Mouse (Mus musculus) hindbrain, embryonic 12.5 days (tissue): Measurements from ENCODE around the gene Ttc27. TPM values are rescaled to one million over a fixed set of nuclear protein-coding genes. Genes with fewer than 3 reads are reported as not detected.

Experiments
- ATAC-seq: fragments of 200-750 bp; cut with Nextera tagmentation; 2 replicates; pipeline ENCODE4 v1.8.0; 2017; ENCODE audit warnings: moderate TSS enrichment; ENCODE audit not compliant: low FRiP score
- H3K27ac ChIP-seq: fragments of 300-500 bp; sonication (generic); 2 replicates; pipeline ENCODE4 v1.5.1; 2016; ENCODE audit warnings: mild to moderate bottlenecking
- H3K27me3 ChIP-seq: fragments of 300-500 bp; sonication (generic); 2 replicates; pipeline ENCODE4 v1.6.1; 2016; ENCODE audit warnings: mild to moderate bottlenecking
- H3K36me3 ChIP-seq: fragments of 300-500 bp; sonication (generic); 2 replicates; pipeline ENCODE4 v1.6.1; 2016; ENCODE audit warnings: mild to moderate bottlenecking
- H3K4me1 ChIP-seq: fragments of 300-500 bp; sonication (generic); 2 replicates; pipeline ENCODE4 v1.6.1; 2016
- H3K4me2 ChIP-seq: fragments of 300-500 bp; sonication (generic); replicated peaks from 2 replicates; pipeline ENCODE4 v1.6.1; 2016; ENCODE audit warnings: mild to moderate bottlenecking
- H3K4me3 ChIP-seq: fragments of 300-500 bp; sonication (generic); 2 replicates; pipeline ENCODE4 v1.5.1; 2016; ENCODE audit warnings: mild to moderate bottlenecking
- H3K9ac ChIP-seq: fragments of 300-500 bp; sonication (generic); 2 replicates; pipeline ENCODE4 v1.6.1; 2016; ENCODE audit warnings: mild to moderate bottlenecking, moderate library complexity
- H3K9me3 ChIP-seq: fragments of 300-500 bp; sonication (generic); replicated peaks from 2 replicates; pipeline ENCODE4 v1.6.1; 2016; ENCODE audit warnings: mild to moderate bottlenecking
- WGBS: fragments of 180-500 bp; shearing (Covaris S2); methylation state at CpG from one replicate; pipeline ENCODE4 v1.1.7; 2016; 5-methylcytosine and 5-hydroxymethylcytosine counted together
- polyA plus RNA-seq: library from polyadenylated mRNA; unstranded; fragments of >200 nt; fragmentation: Nextera tagmentation; extraction: Ambion mirVana; gene quantifications from 2 replicates; pipeline ENCODE4 v1.2.1, GENCODE M21; 2016

The Ttc27 gene
- polyA plus RNA-seq, 1 experiment from 2014 or later, result 23.0 TPM

- Histone ChIP-seq H3K4me3 (no peak overlapping the region), H3K9ac (no peak overlapping the region), H3K4me1 (no peaks in the 10 kb centered on the region; the same call in 1 of the 2 replicates), H3K27me3 (no peaks in the 10 kb centered on the region), H3K9me3 (no peaks in the 10 kb centered on the region), H3K36me3 (peaks cover 7% of the 10 kb centered on the region; the same call in 1 of the 2 replicates), H3K27ac (no peak overlapping the region), H3K4me2 (no peak overlapping the region)
- WGBS, result 87% methylated on average over 2 of the region's 2 CpGs
- no peak for ATAC-seq
These were observed 86.3 kb downstream of the Ttc27 start for GRCm38 (mm10) chr17:74803835-74804234.

- H3K27me3 ChIP-seq, result no peaks in the 10 kb centered on the region
- no peak overlapping the region for H3K27ac ChIP-seq
- H3K9me3 ChIP-seq, result no peaks in the 10 kb centered on the region
- 41% methylated on average over 9 of the region's 9 CpGs for WGBS
- H3K4me2 ChIP-seq, result no peak overlapping the region
- no peak overlapping the region for H3K4me3 ChIP-seq
- ATAC-seq, result peak; percentile 43; the same call in 1 of the 2 replicates
- no peak overlapping the region for H3K9ac ChIP-seq
- H3K4me1 ChIP-seq, result no peaks in the 10 kb centered on the region; the same call in 1 of the 2 replicates
- peaks cover 6% of the 10 kb centered on the region; the same call in 1 of the 2 replicates for H3K36me3 ChIP-seq
These were observed 86.9 kb downstream of the Ttc27 start for GRCm38 (mm10) chr17:74804321-74804930.

DNA sequence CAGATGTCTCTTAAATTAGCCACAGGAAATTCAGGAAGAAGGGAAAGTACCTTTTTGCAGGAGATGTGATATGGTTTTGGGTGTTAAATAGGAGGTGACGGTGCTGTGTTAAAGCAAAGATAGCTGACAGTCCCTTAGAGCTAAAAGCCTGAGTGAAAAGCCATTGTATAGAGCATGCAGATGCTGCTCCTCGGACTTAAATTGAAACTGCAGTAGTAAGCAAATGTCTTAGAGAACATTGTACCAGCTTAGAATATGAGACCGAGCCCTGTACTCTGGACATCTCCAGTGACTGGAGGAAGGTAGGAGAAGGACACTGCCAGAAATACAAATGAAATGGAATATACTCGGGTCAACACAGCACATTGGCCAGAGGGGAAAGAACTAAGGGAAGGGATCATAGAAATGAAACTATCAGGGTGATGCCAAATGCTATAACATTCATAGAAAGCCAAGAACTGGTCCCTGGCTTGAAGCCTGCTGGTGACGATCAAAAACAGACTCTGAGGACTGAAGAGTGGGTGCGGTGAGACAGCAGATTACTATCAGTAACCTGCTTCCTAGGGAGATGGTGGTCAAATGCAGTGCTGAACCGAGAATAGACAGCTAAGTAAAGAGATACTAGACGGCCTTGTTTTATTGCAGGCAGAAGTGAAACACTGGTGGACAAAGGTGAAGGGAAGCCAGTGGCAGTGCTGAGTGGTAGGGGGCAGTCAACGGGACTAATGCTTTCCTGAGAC, 90.1 kb downstream of the Ttc27 start:
- no peak overlapping the region for H3K4me3 ChIP-seq
- ATAC-seq, result no peak
- H3K4me2 ChIP-seq, result no peak overlapping the region
- no peak overlapping the region for H3K9ac ChIP-seq
- H3K9me3 ChIP-seq, result no peaks in the 10 kb centered on the region
- H3K27ac ChIP-seq, result no peak overlapping the region
- no peaks in the 10 kb centered on the region for H3K27me3 ChIP-seq
- WGBS, result 82% methylated on average over 9 of the region's 9 CpGs
- H3K36me3 ChIP-seq, result no peaks in the 10 kb centered on the region
- no peaks in the 10 kb centered on the region; the same call in 1 of the 2 replicates for H3K4me1 ChIP-seq

GRCm38 (mm10) chr17:74808330-74808729, 90.8 kb downstream of the Ttc27 start:
- ATAC-seq, result no peak
- H3K4me2 ChIP-seq, result no peak overlapping the region
- no peaks in the 10 kb centered on the region for H3K9me3 ChIP-seq
- no peaks in the 10 kb centered on the region; the same call in 1 of the 2 replicates for H3K4me1 ChIP-seq
- no peak overlapping the region for H3K4me3 ChIP-seq
- no peak overlapping the region for H3K27ac ChIP-seq
- WGBS, result 58% methylated on average over 1 of the region's 1 CpGs
- H3K9ac ChIP-seq, result no peak overlapping the region
- H3K36me3 ChIP-seq, result no peaks in the 10 kb centered on the region
- H3K27me3 ChIP-seq, result no peaks in the 10 kb centered on the region

DNA sequence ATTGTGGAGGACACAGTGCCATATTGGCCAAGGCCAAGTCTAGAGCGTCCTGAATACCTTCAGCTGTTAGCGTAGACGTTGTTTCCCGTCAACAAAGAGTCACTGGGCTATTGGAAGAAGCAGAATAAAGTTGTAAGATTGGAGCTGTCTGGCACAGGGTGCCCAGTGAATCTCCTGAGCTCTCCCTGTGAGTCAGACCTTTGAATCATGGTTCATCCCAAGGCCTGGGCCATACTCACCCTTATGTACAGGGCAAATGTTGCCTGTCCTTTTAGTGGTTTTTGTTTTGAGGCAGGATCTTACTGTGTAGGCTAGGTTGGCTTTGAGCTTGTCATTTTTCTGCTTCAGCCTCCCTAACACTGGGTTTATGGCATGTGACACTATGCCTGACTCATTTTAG, 91.4 kb downstream of the Ttc27 start:
- H3K4me2 ChIP-seq, result no peak overlapping the region
- no peak overlapping the region for H3K4me3 ChIP-seq
- H3K27me3 ChIP-seq, result no peaks in the 10 kb centered on the region
- WGBS, result 93% methylated on average over 4 of the region's 4 CpGs
- no peak overlapping the region for H3K9ac ChIP-seq
- no peaks in the 10 kb centered on the region for H3K9me3 ChIP-seq
- no peaks in the 10 kb centered on the region for H3K36me3 ChIP-seq
- H3K4me1 ChIP-seq, result no peaks in the 10 kb centered on the region; the same call in 1 of the 2 replicates
- no peak overlapping the region for H3K27ac ChIP-seq
- no peak for ATAC-seq

DNA sequence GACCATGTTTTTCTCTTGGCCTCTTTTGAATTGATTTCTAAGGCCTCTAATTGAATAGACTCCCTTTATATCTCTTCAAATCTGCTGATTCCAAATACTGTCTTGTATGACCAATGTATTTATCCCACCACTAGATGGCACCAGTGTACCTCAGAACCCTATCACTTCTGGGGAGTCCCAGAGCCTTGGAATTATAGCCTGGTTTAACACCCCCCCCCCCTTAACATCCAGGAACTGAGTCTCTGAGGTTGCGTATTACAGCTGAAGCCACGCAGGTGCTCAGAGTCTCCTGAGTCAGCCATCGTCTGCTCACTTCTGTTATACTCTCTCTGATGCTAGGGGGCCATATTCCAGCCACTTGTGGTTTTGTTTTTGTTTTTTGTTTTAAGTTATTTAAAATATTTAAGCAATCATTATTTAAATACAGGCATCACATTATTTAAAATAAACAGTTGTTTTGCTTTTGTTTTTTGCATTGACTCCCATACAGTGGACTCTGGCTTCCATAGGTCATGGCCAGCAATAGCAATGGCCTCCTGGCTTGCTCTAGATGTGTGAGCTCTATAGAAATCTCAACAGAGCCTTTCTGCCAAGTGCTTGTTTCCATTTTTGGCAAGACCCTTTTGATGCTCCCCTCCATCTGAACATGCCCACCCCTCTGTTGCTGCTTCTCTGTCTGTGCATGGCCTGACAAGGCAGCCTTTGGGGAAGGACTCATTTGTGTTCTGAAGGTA, 93.5 kb downstream of the Ttc27 start:
- Histone ChIP-seq H3K9me3 (no peaks in the 10 kb centered on the region), H3K4me3 (no peak overlapping the region), H3K27me3 (no peaks in the 10 kb centered on the region), H3K27ac (no peak overlapping the region), H3K9ac (no peak overlapping the region), H3K36me3 (no peaks in the 10 kb centered on the region), H3K4me1 (no peaks in the 10 kb centered on the region), H3K4me2 (no peak overlapping the region)
- WGBS, result 64% methylated on average over 3 of the region's 3 CpGs
- no peak; the same call in 1 of the 2 replicates for ATAC-seq

DNA sequence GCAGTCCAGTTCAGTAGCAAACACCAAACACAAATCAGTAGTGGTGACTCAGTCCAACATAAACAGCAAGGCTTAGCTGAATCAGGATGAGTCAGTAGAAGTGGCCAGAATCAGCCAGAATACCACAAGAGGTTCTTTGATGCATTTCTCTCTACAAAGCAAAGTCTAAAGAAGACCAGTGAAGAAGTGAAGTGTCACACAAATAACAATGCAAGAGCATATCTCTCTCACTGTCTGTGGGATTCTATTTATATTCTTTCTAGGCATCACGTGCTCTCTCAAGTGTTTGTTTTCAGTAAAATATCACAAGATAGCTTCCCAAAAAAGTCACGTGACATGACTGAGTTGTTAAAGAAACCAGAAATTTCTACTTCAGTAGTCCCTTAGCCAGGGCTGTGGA, 102.2 kb downstream of the Ttc27 start:
- H3K27ac ChIP-seq, result no peak overlapping the region
- no peak overlapping the region for H3K4me3 ChIP-seq
- H3K36me3 ChIP-seq, result no peaks in the 10 kb centered on the region
- no peak for ATAC-seq
- no peak overlapping the region for H3K9ac ChIP-seq
- WGBS, result 88% methylated on average over 2 of the region's 2 CpGs
- H3K4me1 ChIP-seq, result no peaks in the 10 kb centered on the region
- no peaks in the 10 kb centered on the region for H3K27me3 ChIP-seq
- H3K4me2 ChIP-seq, result no peak overlapping the region
- peaks cover 4% of the 10 kb centered on the region; the same call in 1 of the 2 replicates for H3K9me3 ChIP-seq

GRCm38 (mm10) chr17:74830851-74831250, 113.3 kb downstream of the Ttc27 start:
- no peaks in the 10 kb centered on the region for H3K9me3 ChIP-seq
- no peak overlapping the region for H3K9ac ChIP-seq
- 93% methylated on average over 2 of the region's 2 CpGs for WGBS
- H3K4me1 ChIP-seq, result 0 out of 2 replicates have a peak, but pooled peaks cover 2% of the 10 kb centered on the region
- H3K27me3 ChIP-seq, result no peaks in the 10 kb centered on the region
- H3K4me2 ChIP-seq, result no peak overlapping the region
- no peak overlapping the region for H3K4me3 ChIP-seq
- H3K27ac ChIP-seq, result no peak overlapping the region
- no peak for ATAC-seq
- no peaks in the 10 kb centered on the region for H3K36me3 ChIP-seq

DNA sequence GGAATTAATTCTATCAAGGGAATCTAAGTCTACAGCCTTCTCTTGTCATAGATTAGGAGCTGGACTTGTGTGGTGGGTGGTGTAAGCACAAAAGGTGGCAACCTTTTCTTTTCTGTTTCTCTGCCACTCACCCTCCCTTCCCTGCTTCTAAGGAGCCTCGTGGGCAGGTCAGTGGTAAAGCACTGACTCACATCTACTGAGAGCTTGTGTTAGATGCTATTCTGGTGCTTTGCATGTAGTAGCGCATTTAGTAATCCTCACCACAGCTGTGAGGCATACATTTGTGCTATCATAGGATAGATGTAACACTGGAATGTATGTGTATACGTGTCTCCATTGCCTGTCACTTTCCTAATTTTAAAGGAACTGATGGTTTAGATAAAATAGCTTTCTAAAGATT, 124.2 kb downstream of the Ttc27 start:
- Histone ChIP-seq H3K9ac (no peak overlapping the region), H3K27me3 (no peaks in the 10 kb centered on the region), H3K36me3 (no peaks in the 10 kb centered on the region), H3K4me3 (no peak overlapping the region), H3K27ac (no peak overlapping the region), H3K4me1 (peaks cover 7% of the 10 kb centered on the region), H3K9me3 (no peaks in the 10 kb centered on the region), H3K4me2 (no peak overlapping the region)
- WGBS, result 86% methylated on average over 3 of the region's 3 CpGs
- no peak for ATAC-seq

- no peak for ATAC-seq
- Histone ChIP-seq H3K4me3 (no peak overlapping the region), H3K27ac (no peak overlapping the region), H3K9ac (no peak overlapping the region), H3K9me3 (no peaks in the 10 kb centered on the region), H3K27me3 (no peaks in the 10 kb centered on the region), H3K4me1 (peaks cover 7% of the 10 kb centered on the region), H3K4me2 (no peak overlapping the region), H3K36me3 (no peaks in the 10 kb centered on the region)
- WGBS, result 92% methylated on average over 3 of the region's 3 CpGs
These were observed 125.1 kb downstream of the Ttc27 start for GRCm38 (mm10) chr17:74842603-74843002.

- H3K4me3 ChIP-seq, result no peak overlapping the region
- 87% methylated on average over 6 of the region's 6 CpGs for WGBS
- H3K9ac ChIP-seq, result no peak overlapping the region
- H3K27me3 ChIP-seq, result no peaks in the 10 kb centered on the region
- peaks cover 7% of the 10 kb centered on the region for H3K4me1 ChIP-seq
- ATAC-seq, result no peak
- no peaks in the 10 kb centered on the region for H3K9me3 ChIP-seq
- H3K36me3 ChIP-seq, result no peaks in the 10 kb centered on the region
- no peak overlapping the region for H3K27ac ChIP-seq
- no peak overlapping the region for H3K4me2 ChIP-seq
These were observed 126.0 kb downstream of the Ttc27 start for GRCm38 (mm10) chr17:74843486-74843885.
